Mouse (Mus musculus): ENCODE results near the gene Spout1.
"Not testable (repeated sequence)": the region's sequence is repeated elsewhere in the genome, so short reads cannot be mapped to it uniquely, and the experiment has no call there.

Spout1 gene

GRCm38 (mm10) chr2:30176561-30176960 lies 1.7 kb downstream of the Spout1 start:
- DNase-seq = peak in 1 of 2 experiments; percentile 19

- no peak for DNase-seq
Measured at GRCm38 (mm10) chr2:30175897-30176296, 2.4 kb downstream of the Spout1 start.

- peak in 1 of 2 experiments; percentile 21 for DNase-seq
Measured at GRCm38 (mm10) chr2:30173541-30174240, 4.6 kb downstream of the Spout1 start.

- DNase-seq = no peak
Measured at GRCm38 (mm10) chr2:30171997-30172382, 6.3 kb downstream of the Spout1 start.

GRCm38 (mm10) chr2:30171371-30171996 lies 6.8 kb downstream of the Spout1 start, which contains the start of gene Endog:
Endog (plus strand) TSS chr2:30171493.
- peak; percentile 93 for DNase-seq

- no peak for DNase-seq
Measured at GRCm38 (mm10) chr2:30166677-30167076, 11.6 kb downstream of the Spout1 start.

- DNase-seq = no peak
Measured at GRCm38 (mm10) chr2:30164340-30164932, 13.8 kb downstream of the Spout1 start.

- DNase-seq = peak in 1 of 2 experiments; percentile 44
Measured at GRCm38 (mm10) chr2:30161809-30162208, 16.4 kb downstream of the Spout1 start.

GRCm38 (mm10) chr2:30159871-30160270 lies 18.4 kb downstream of the Spout1 start:
- DNase-seq = not testable (repeated sequence)

GRCm38 (mm10) chr2:30152616-30153015 lies 25.6 kb downstream of the Spout1 start:
- no peak for DNase-seq

GRCm38 (mm10) chr2:30151840-30152239 lies 26.4 kb downstream of the Spout1 start:
- DNase-seq = no peak

- DNase-seq = no peak
Measured at GRCm38 (mm10) chr2:30147466-30147865, 30.8 kb downstream of the Spout1 start.

- no peak for DNase-seq
Measured at GRCm38 (mm10) chr2:30144436-30144835, 33.8 kb downstream of the Spout1 start.

- DNase-seq = peak; percentile 78
Measured at GRCm38 (mm10) chr2:30140021-30140420, 38.2 kb downstream of the Spout1 start.

GRCm38 (mm10) chr2:30136458-30136857 lies 41.8 kb downstream of the Spout1 start:
- DNase-seq = no peak

GRCm38 (mm10) chr2:30134928-30135620 lies 43.2 kb downstream of the Spout1 start:
- no peak for DNase-seq

GRCm38 (mm10) chr2:30134378-30134711 lies 43.9 kb downstream of the Spout1 start:
- no peak for DNase-seq

GRCm38 (mm10) chr2:30133613-30134377 lies 44.5 kb downstream of the Spout1 start, which contains the start of gene Tbc1d13:
Tbc1d13 (plus strand) TSS chr2:30133746.
- peak; percentile 96 to 98 for DNase-seq

GRCm38 (mm10) chr2:30132801-30133612 lies 45.3 kb downstream of the Spout1 start:
- DNase-seq = no peak

- DNase-seq = not testable (repeated sequence)
Measured at GRCm38 (mm10) chr2:30131240-30131639, 47.0 kb downstream of the Spout1 start.

- no peak for DNase-seq
Measured at GRCm38 (mm10) chr2:30130156-30130555, 48.1 kb downstream of the Spout1 start.

GRCm38 (mm10) chr2:30128789-30129188 lies 49.5 kb downstream of the Spout1 start:
- DNase-seq = peak in 1 of 2 experiments; percentile 48

Data from cerebellum, postnatal 36 days (tissue).